Mouse (Mus musculus): ENCODE results near the gene Gcm1. TPM values are rescaled to one million over a fixed set of nuclear protein-coding genes. Genes with fewer than 3 reads are reported as not detected.

The Gcm1 gene
- polyA plus RNA-seq, 1 experiment = 1.7 TPM

- Histone ChIP-seq H3K4me1 (ENCODE audit: control insufficient read depth, insufficient read depth, low read length) (peaks cover 8% of the 10 kb centered on the region), H3K27ac (ENCODE audit: insufficient read depth, low read length) (no peak overlapping the region), H3K27me3 (ENCODE audit: control insufficient read depth, insufficient read depth, low read length, poor library complexity, severe bottlenecking) (no peaks in the 10 kb centered on the region), H3K36me3 (ENCODE audit: control insufficient read depth, insufficient read depth, low read length, poor library complexity, severe bottlenecking) (no peaks in the 10 kb centered on the region), H3K4me3 (ENCODE audit: low read depth, low read length) (no peak overlapping the region), H3K9ac (ENCODE audit: low read depth, poor library complexity, severe bottlenecking) (no peak overlapping the region), H3K9me3 (replicated peaks; ENCODE audit: control insufficient read depth, insufficient read depth, low read length, poor library complexity, severe bottlenecking) (no peaks in the 10 kb centered on the region)
- TF ChIP-seq EP300 (IDR thresholded peaks at IDR 0.05; ENCODE audit: insufficient read depth, low read depth, low read length) (no peak), CTCF (IDR thresholded peaks at IDR 0.05; ENCODE audit: low read depth, low read length) (no peak), POLR2A (IDR thresholded peaks at IDR 0.05; ENCODE audit: insufficient read depth, low read length) (no peak)
Measured at GRCm38 (mm10) chr9:78053821-78054220, 2.1 kb downstream of the Gcm1 start.

- Histone ChIP-seq H3K4me3 (ENCODE audit: low read depth, low read length) (no peak overlapping the region), H3K36me3 (ENCODE audit: control insufficient read depth, insufficient read depth, low read length, poor library complexity, severe bottlenecking) (no peaks in the 10 kb centered on the region), H3K27ac (ENCODE audit: insufficient read depth, low read length) (no peak overlapping the region), H3K9me3 (replicated peaks; ENCODE audit: control insufficient read depth, insufficient read depth, low read length, poor library complexity, severe bottlenecking) (no peaks in the 10 kb centered on the region), H3K9ac (ENCODE audit: low read depth, poor library complexity, severe bottlenecking) (no peak overlapping the region), H3K27me3 (ENCODE audit: control insufficient read depth, insufficient read depth, low read length, poor library complexity, severe bottlenecking) (no peaks in the 10 kb centered on the region), H3K4me1 (ENCODE audit: control insufficient read depth, insufficient read depth, low read length) (peaks cover 8% of the 10 kb centered on the region)
- TF ChIP-seq POLR2A (IDR thresholded peaks at IDR 0.05; ENCODE audit: insufficient read depth, low read length) (no peak), CTCF (IDR thresholded peaks at IDR 0.05; ENCODE audit: low read depth, low read length) (no peak), EP300 (IDR thresholded peaks at IDR 0.05; ENCODE audit: insufficient read depth, low read depth, low read length) (0 out of 2 replicates have a peak, but pooled peaks have one; percentile 13)
Measured at GRCm38 (mm10) chr9:78054298-78054697, 2.6 kb downstream of the Gcm1 start.

GRCm38 (mm10) chr9:78059525-78060120, 7.9 kb downstream of the Gcm1 start:
- Histone ChIP-seq H3K36me3 (ENCODE audit: control insufficient read depth, insufficient read depth, low read length, poor library complexity, severe bottlenecking) (no peaks in the 10 kb centered on the region), H3K4me1 (ENCODE audit: control insufficient read depth, insufficient read depth, low read length) (no peaks in the 10 kb centered on the region), H3K4me3 (ENCODE audit: low read depth, low read length) (0 out of 2 replicates have a peak overlapping the region, but pooled peaks have one; percentile 25), H3K27ac (ENCODE audit: insufficient read depth, low read length) (no peak overlapping the region), H3K9me3 (replicated peaks; ENCODE audit: control insufficient read depth, insufficient read depth, low read length, poor library complexity, severe bottlenecking) (no peaks in the 10 kb centered on the region), H3K27me3 (ENCODE audit: control insufficient read depth, insufficient read depth, low read length, poor library complexity, severe bottlenecking) (no peaks in the 10 kb centered on the region), H3K9ac (ENCODE audit: low read depth, poor library complexity, severe bottlenecking) (no peak overlapping the region)
- no peak for TF ChIP-seq EP300 (IDR thresholded peaks at IDR 0.05; ENCODE audit: insufficient read depth, low read depth, low read length)
- no peak for TF ChIP-seq CTCF (IDR thresholded peaks at IDR 0.05; ENCODE audit: low read depth, low read length)

- TF ChIP-seq EP300 (IDR thresholded peaks at IDR 0.05; ENCODE audit: insufficient read depth, low read depth, low read length) (no peak), CTCF (IDR thresholded peaks at IDR 0.05; ENCODE audit: low read depth, low read length) (no peak), POLR2A (IDR thresholded peaks at IDR 0.05; ENCODE audit: insufficient read depth, low read length) (no peak)
- Histone ChIP-seq H3K27me3 (ENCODE audit: control insufficient read depth, insufficient read depth, low read length, poor library complexity, severe bottlenecking) (no peaks in the 10 kb centered on the region), H3K9me3 (replicated peaks; ENCODE audit: control insufficient read depth, insufficient read depth, low read length, poor library complexity, severe bottlenecking) (no peaks in the 10 kb centered on the region), H3K36me3 (ENCODE audit: control insufficient read depth, insufficient read depth, low read length, poor library complexity, severe bottlenecking) (no peaks in the 10 kb centered on the region), H3K27ac (ENCODE audit: insufficient read depth, low read length) (no peak overlapping the region), H3K4me3 (ENCODE audit: low read depth, low read length) (no peak overlapping the region), H3K9ac (ENCODE audit: low read depth, poor library complexity, severe bottlenecking) (no peak overlapping the region), H3K4me1 (ENCODE audit: control insufficient read depth, insufficient read depth, low read length) (no peaks in the 10 kb centered on the region)
Measured at GRCm38 (mm10) chr9:78062392-78062791, 10.7 kb downstream of the Gcm1 start.

- no peak for TF ChIP-seq EP300 (IDR thresholded peaks at IDR 0.05; ENCODE audit: insufficient read depth, low read depth, low read length)
- no peak for TF ChIP-seq CTCF (IDR thresholded peaks at IDR 0.05; ENCODE audit: low read depth, low read length)
- no peak for TF ChIP-seq POLR2A (IDR thresholded peaks at IDR 0.05; ENCODE audit: insufficient read depth, low read length)
Measured at GRCm38 (mm10) chr9:78064121-78064520, 12.4 kb downstream of the Gcm1 start.

GRCm38 (mm10) chr9:78070496-78070895, 18.8 kb downstream of the Gcm1 start:
- H3K27ac ChIP-seq (ENCODE audit: insufficient read depth, low read length) = no peak overlapping the region
- no peaks in the 10 kb centered on the region for H3K36me3 ChIP-seq (ENCODE audit: control insufficient read depth, insufficient read depth, low read length, poor library complexity, severe bottlenecking)
- H3K27me3 ChIP-seq (ENCODE audit: control insufficient read depth, insufficient read depth, low read length, poor library complexity, severe bottlenecking) = no peaks in the 10 kb centered on the region
- no peaks in the 10 kb centered on the region for H3K9me3 ChIP-seq (replicated peaks; ENCODE audit: control insufficient read depth, insufficient read depth, low read length, poor library complexity, severe bottlenecking)
- H3K9ac ChIP-seq (ENCODE audit: low read depth, poor library complexity, severe bottlenecking) = no peak overlapping the region
- H3K4me1 ChIP-seq (ENCODE audit: control insufficient read depth, insufficient read depth, low read length) = no peaks in the 10 kb centered on the region
- H3K4me3 ChIP-seq (ENCODE audit: low read depth, low read length) = no peak overlapping the region
- TF ChIP-seq POLR2A (IDR thresholded peaks at IDR 0.05; ENCODE audit: insufficient read depth, low read length) (no peak), CTCF (IDR thresholded peaks at IDR 0.05; ENCODE audit: low read depth, low read length) (no peak), EP300 (IDR thresholded peaks at IDR 0.05; ENCODE audit: insufficient read depth, low read depth, low read length) (no peak)

More at GRCm38 (mm10) chr9:78064121-78064520, 12.4 kb downstream of the Gcm1 start:
- Histone ChIP-seq H3K36me3 (ENCODE audit: control insufficient read depth, insufficient read depth, low read length, poor library complexity, severe bottlenecking) (no peaks in the 10 kb centered on the region), H3K4me1 (ENCODE audit: control insufficient read depth, insufficient read depth, low read length) (no peaks in the 10 kb centered on the region), H3K27me3 (ENCODE audit: control insufficient read depth, insufficient read depth, low read length, poor library complexity, severe bottlenecking) (no peaks in the 10 kb centered on the region), H3K9me3 (replicated peaks; ENCODE audit: control insufficient read depth, insufficient read depth, low read length, poor library complexity, severe bottlenecking) (no peaks in the 10 kb centered on the region), H3K4me3 (ENCODE audit: low read depth, low read length) (no peak overlapping the region), H3K27ac (ENCODE audit: insufficient read depth, low read length) (no peak overlapping the region), H3K9ac (ENCODE audit: low read depth, poor library complexity, severe bottlenecking) (no peak overlapping the region)

Data from ES-Bruce4 (cell line).